Mouse (Mus musculus): ENCODE data around the gene Celf2. TPM values are rescaled to one million over a fixed set of nuclear protein-coding genes. Genes with fewer than 3 reads are reported as not detected.

The Celf2 gene
- polyA plus RNA-seq, 1 experiment from 2014 or later: 92.4 TPM

- H3K9ac ChIP-seq (ENCODE audit: low read length): no peak overlapping the region
- ATAC-seq (ENCODE audit: low read depth): no peak; the same call in 1 of the 2 replicates
- no peaks in the 10 kb centered on the region for H3K9me3 ChIP-seq (ENCODE audit: control insufficient read depth, low read length)
- H3K4me2 ChIP-seq (ENCODE audit: low read depth, low read length): no peak overlapping the region
- WGBS: 71% methylated on average over 16 of the region's 16 CpGs
- H3K4me3 ChIP-seq (ENCODE audit: low read length): no peak overlapping the region
- no peaks in the 10 kb centered on the region for H3K4me1 ChIP-seq (replicated peaks; ENCODE audit: control insufficient read depth, insufficient read depth, low read length)
- no peaks in the 10 kb centered on the region for H3K27me3 ChIP-seq (ENCODE audit: control insufficient read depth, insufficient read depth, low read depth, low read length)
- no peaks in the 10 kb centered on the region for H3K36me3 ChIP-seq (ENCODE audit: control insufficient read depth, insufficient read depth, low read length)
- H3K27ac ChIP-seq (ENCODE audit: low read length): no peak overlapping the region
These were observed 986.0 kb downstream of the Celf2 start for GRCm38 (mm10) chr2:6523261-6523923.

DNA sequence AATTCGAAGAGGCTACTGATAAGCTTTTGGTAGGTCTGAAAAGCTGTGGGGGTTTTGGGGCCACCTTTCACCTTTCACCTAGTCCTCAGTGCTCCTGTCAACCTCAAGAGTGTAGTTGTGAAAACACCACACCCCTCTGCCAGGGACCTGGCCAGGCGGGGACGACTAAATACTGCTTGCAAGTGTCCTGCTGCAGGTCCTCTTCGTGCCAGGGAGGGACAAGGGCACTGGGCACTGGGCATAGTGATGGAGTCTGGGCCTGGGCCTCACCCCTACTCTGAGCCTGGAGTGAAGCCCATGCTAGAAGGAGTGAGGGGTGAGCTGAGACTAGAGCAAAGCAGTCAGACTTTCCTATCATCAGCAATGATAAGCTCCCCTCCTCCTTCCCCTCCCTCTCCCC lies 987.0 kb downstream of the Celf2 start:
- H3K4me3 ChIP-seq (ENCODE audit: low read length): no peak overlapping the region
- no peaks in the 10 kb centered on the region for H3K36me3 ChIP-seq (ENCODE audit: control insufficient read depth, insufficient read depth, low read length)
- ATAC-seq (ENCODE audit: low read depth): no peak
- no peaks in the 10 kb centered on the region for H3K4me1 ChIP-seq (replicated peaks; ENCODE audit: control insufficient read depth, insufficient read depth, low read length)
- H3K9me3 ChIP-seq (ENCODE audit: control insufficient read depth, low read length): no peaks in the 10 kb centered on the region
- no peak overlapping the region for H3K9ac ChIP-seq (ENCODE audit: low read length)
- no peaks in the 10 kb centered on the region for H3K27me3 ChIP-seq (ENCODE audit: control insufficient read depth, insufficient read depth, low read depth, low read length)
- H3K27ac ChIP-seq (ENCODE audit: low read length): no peak overlapping the region
- no peak overlapping the region for H3K4me2 ChIP-seq (ENCODE audit: low read depth, low read length)
- 80% methylated on average over 4 of the region's 4 CpGs for WGBS

- no peak overlapping the region for H3K27ac ChIP-seq (ENCODE audit: low read length)
- ATAC-seq (ENCODE audit: low read depth): no peak
- H3K9ac ChIP-seq (ENCODE audit: low read length): no peak overlapping the region
- no peak overlapping the region for H3K4me3 ChIP-seq (ENCODE audit: low read length)
- no peaks in the 10 kb centered on the region for H3K4me1 ChIP-seq (replicated peaks; ENCODE audit: control insufficient read depth, insufficient read depth, low read length)
- 61% methylated on average over 7 of the region's 7 CpGs for WGBS
- H3K4me2 ChIP-seq (ENCODE audit: low read depth, low read length): no peak overlapping the region
- no peaks in the 10 kb centered on the region for H3K9me3 ChIP-seq (ENCODE audit: control insufficient read depth, low read length)
- no peaks in the 10 kb centered on the region for H3K27me3 ChIP-seq (ENCODE audit: control insufficient read depth, insufficient read depth, low read depth, low read length)
- H3K36me3 ChIP-seq (ENCODE audit: control insufficient read depth, insufficient read depth, low read length): no peaks in the 10 kb centered on the region
These were observed 996.2 kb downstream of the Celf2 start for GRCm38 (mm10) chr2:6513176-6513575.

GRCm38 (mm10) chr2:6507071-6507470 lies 1002.3 kb downstream of the Celf2 start:
- H3K9me3 ChIP-seq (ENCODE audit: control insufficient read depth, low read length): no peaks in the 10 kb centered on the region
- no peak overlapping the region for H3K4me3 ChIP-seq (ENCODE audit: low read length)
- no peaks in the 10 kb centered on the region for H3K4me1 ChIP-seq (replicated peaks; ENCODE audit: control insufficient read depth, insufficient read depth, low read length)
- H3K36me3 ChIP-seq (ENCODE audit: control insufficient read depth, insufficient read depth, low read length): no peaks in the 10 kb centered on the region
- H3K27me3 ChIP-seq (ENCODE audit: control insufficient read depth, insufficient read depth, low read depth, low read length): no peaks in the 10 kb centered on the region
- 73% methylated on average over 3 of the region's 3 CpGs for WGBS
- no peak overlapping the region for H3K4me2 ChIP-seq (ENCODE audit: low read depth, low read length)
- no peak overlapping the region for H3K9ac ChIP-seq (ENCODE audit: low read length)
- no peak overlapping the region for H3K27ac ChIP-seq (ENCODE audit: low read length)
- no peak for ATAC-seq (ENCODE audit: low read depth)

DNA sequence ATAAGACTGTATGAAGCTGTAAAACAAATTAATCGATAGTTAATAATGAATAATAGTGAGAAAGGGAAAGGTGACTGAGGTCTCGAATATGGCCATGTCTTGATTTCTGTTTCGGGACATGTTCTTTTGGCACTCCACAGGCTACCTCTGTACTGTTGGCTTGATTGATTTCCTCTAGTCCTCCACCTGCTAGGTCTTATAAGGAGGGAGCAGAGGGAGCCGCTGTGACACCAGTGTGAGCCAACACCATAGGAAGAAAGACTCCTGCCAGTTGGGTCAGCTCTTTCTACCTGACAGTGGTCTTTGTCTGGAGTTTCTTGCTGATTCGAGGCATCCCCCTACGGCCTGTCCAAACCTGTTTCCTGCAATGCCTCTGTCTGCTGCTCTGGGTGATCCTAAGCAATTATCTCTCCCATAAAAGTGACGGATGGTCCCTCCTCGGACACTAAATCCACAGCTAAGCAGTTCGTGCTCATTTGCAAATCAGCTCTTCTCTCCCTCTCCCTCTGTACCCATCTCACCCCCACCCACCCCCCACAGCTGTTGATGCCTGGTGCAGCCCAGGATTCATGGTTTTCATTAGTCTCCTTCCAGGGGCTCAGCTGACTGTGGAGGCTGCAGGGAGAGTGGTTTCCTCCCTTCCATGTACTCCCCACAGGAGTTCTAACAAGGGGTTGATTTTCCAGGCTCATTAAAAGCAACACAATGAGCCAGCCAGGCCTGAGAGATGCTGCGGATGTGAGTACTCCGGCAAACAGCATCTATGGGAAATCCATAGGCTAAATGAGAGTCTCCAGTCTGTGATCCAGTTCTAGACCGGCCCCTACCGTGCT lies 1003.2 kb downstream of the Celf2 start:
- no peak for ATAC-seq (ENCODE audit: low read depth)
- H3K9ac ChIP-seq (ENCODE audit: low read length): no peak overlapping the region
- H3K4me3 ChIP-seq (ENCODE audit: low read length): no peak overlapping the region

DNA sequence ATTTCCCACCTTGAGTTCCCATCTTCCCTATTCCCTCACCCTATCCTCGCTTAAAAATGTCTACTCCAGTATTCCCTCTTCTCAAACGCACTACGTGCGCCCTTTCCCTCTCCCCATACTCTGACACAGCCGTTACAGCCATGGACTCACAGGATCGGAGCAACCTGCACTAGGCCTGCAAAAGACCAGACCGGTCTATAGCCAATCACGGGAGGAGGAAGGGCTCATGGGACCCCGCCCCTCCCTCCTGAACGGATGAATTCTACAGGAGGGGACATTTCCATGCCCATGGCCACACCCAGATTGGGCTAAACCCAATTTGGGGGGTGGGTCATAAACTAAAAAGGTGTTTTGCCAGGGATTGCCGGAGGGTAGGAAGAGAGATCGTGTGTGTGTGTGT lies 1003.8 kb downstream of the Celf2 start:
- Histone ChIP-seq H3K27ac (ENCODE audit: low read length) (no peak overlapping the region), H3K27me3 (ENCODE audit: control insufficient read depth, insufficient read depth, low read depth, low read length) (no peaks in the 10 kb centered on the region), H3K4me2 (ENCODE audit: low read depth, low read length) (no peak overlapping the region), H3K4me1 (replicated peaks; ENCODE audit: control insufficient read depth, insufficient read depth, low read length) (no peaks in the 10 kb centered on the region), H3K9me3 (ENCODE audit: control insufficient read depth, low read length) (no peaks in the 10 kb centered on the region), H3K4me3 (ENCODE audit: low read length) (no peak overlapping the region), H3K9ac (ENCODE audit: low read length) (no peak overlapping the region), H3K36me3 (ENCODE audit: control insufficient read depth, insufficient read depth, low read length) (no peaks in the 10 kb centered on the region)
- WGBS: 85% methylated on average over 12 of the region's 12 CpGs
- ATAC-seq (ENCODE audit: low read depth): no peak

More for the DNA sequence above, 1003.2 kb downstream of the Celf2 start:
- H3K27ac ChIP-seq (ENCODE audit: low read length): no peak overlapping the region
- H3K36me3 ChIP-seq (ENCODE audit: control insufficient read depth, insufficient read depth, low read length): no peaks in the 10 kb centered on the region
- no peaks in the 10 kb centered on the region for H3K4me1 ChIP-seq (replicated peaks; ENCODE audit: control insufficient read depth, insufficient read depth, low read length)
- H3K4me2 ChIP-seq (ENCODE audit: low read depth, low read length): no peak overlapping the region
- H3K27me3 ChIP-seq (ENCODE audit: control insufficient read depth, insufficient read depth, low read depth, low read length): no peaks in the 10 kb centered on the region
- no peaks in the 10 kb centered on the region for H3K9me3 ChIP-seq (ENCODE audit: control insufficient read depth, low read length)
- whole genome bisulfite sequencing: 70% methylated on average over 13 of the region's 13 CpGs

- Histone ChIP-seq H3K4me1 (replicated peaks; ENCODE audit: control insufficient read depth, insufficient read depth, low read length) (no peaks in the 10 kb centered on the region), H3K36me3 (ENCODE audit: control insufficient read depth, insufficient read depth, low read length) (no peaks in the 10 kb centered on the region), H3K9me3 (ENCODE audit: control insufficient read depth, low read length) (no peaks in the 10 kb centered on the region), H3K4me2 (ENCODE audit: low read depth, low read length) (no peak overlapping the region), H3K9ac (ENCODE audit: low read length) (no peak overlapping the region), H3K27ac (ENCODE audit: low read length) (no peak overlapping the region), H3K27me3 (ENCODE audit: control insufficient read depth, insufficient read depth, low read depth, low read length) (no peaks in the 10 kb centered on the region), H3K4me3 (ENCODE audit: low read length) (no peak overlapping the region)
- 69% methylated on average over 12 of the region's 12 CpGs for WGBS
- ATAC-seq (ENCODE audit: low read depth): no peak
These were observed 1011.3 kb downstream of the Celf2 start for GRCm38 (mm10) chr2:6498101-6498500.

- Histone ChIP-seq H3K9ac (ENCODE audit: low read length) (no peak overlapping the region), H3K9me3 (ENCODE audit: control insufficient read depth, low read length) (no peaks in the 10 kb centered on the region), H3K4me3 (ENCODE audit: low read length) (no peak overlapping the region), H3K36me3 (ENCODE audit: control insufficient read depth, insufficient read depth, low read length) (no peaks in the 10 kb centered on the region), H3K4me1 (replicated peaks; ENCODE audit: control insufficient read depth, insufficient read depth, low read length) (no peaks in the 10 kb centered on the region), H3K27me3 (ENCODE audit: control insufficient read depth, insufficient read depth, low read depth, low read length) (no peaks in the 10 kb centered on the region), H3K4me2 (ENCODE audit: low read depth, low read length) (no peak overlapping the region), H3K27ac (ENCODE audit: low read length) (no peak overlapping the region)
- ATAC-seq (ENCODE audit: low read depth): no peak
- WGBS: 68% methylated on average over 5 of the region's 5 CpGs
These were observed 1011.7 kb downstream of the Celf2 start for GRCm38 (mm10) chr2:6497636-6498035.

- Histone ChIP-seq H3K9ac (ENCODE audit: low read length) (no peak overlapping the region), H3K4me1 (replicated peaks; ENCODE audit: control insufficient read depth, insufficient read depth, low read length) (no peaks in the 10 kb centered on the region), H3K4me2 (ENCODE audit: low read depth, low read length) (no peak overlapping the region), H3K36me3 (ENCODE audit: control insufficient read depth, insufficient read depth, low read length) (no peaks in the 10 kb centered on the region), H3K4me3 (ENCODE audit: low read length) (no peak overlapping the region), H3K9me3 (ENCODE audit: control insufficient read depth, low read length) (no peaks in the 10 kb centered on the region), H3K27me3 (ENCODE audit: control insufficient read depth, insufficient read depth, low read depth, low read length) (no peaks in the 10 kb centered on the region), H3K27ac (ENCODE audit: low read length) (no peak overlapping the region)
- 82% methylated on average over 5 of the region's 5 CpGs for WGBS
- ATAC-seq (ENCODE audit: low read depth): no peak
These were observed 1015.5 kb downstream of the Celf2 start for GRCm38 (mm10) chr2:6493886-6494285.
